Mouse (Mus musculus): ENCODE measurements around the gene Stard3.

Gene Stard3

GRCm38 (mm10) chr11:98400816-98401215 is 42.6 kb downstream of the Stard3 start:
- DNase-seq = no peak

- no peak for DNase-seq
These were observed 48.5 kb downstream of the Stard3 start for GRCm38 (mm10) chr11:98406621-98407020.

- DNase-seq = no peak
These were observed 50.7 kb downstream of the Stard3 start for GRCm38 (mm10) chr11:98408872-98409271.

- no peak for DNase-seq
These were observed 51.2 kb downstream of the Stard3 start for GRCm38 (mm10) chr11:98409341-98409822.

- DNase-seq = peak; percentile 85
These were observed 54.2 kb downstream of the Stard3 start, which contains the start of gene Erbb2 for GRCm38 (mm10) chr11:98412273-98412796. TSS of gene Erbb2 (plus strand) at chr11:98412470.

GRCm38 (mm10) chr11:98412797-98413301 is 54.7 kb downstream of the Stard3 start:
- DNase-seq = peak; percentile 30

- DNase-seq = no peak
These were observed 55.6 kb downstream of the Stard3 start for GRCm38 (mm10) chr11:98413731-98414130.

- DNase-seq = no peak
These were observed 56.0 kb downstream of the Stard3 start for GRCm38 (mm10) chr11:98414162-98414561.

GRCm38 (mm10) chr11:98417074-98417473 is 58.9 kb downstream of the Stard3 start:
- DNase-seq = peak; percentile 37

GRCm38 (mm10) chr11:98418273-98418672 is 60.1 kb downstream of the Stard3 start:
- no peak for DNase-seq

- peak; percentile 71 for DNase-seq
These were observed 60.9 kb downstream of the Stard3 start for GRCm38 (mm10) chr11:98418939-98419547.

- no peak for DNase-seq
These were observed 68.4 kb downstream of the Stard3 start for GRCm38 (mm10) chr11:98426592-98426991.

GRCm38 (mm10) chr11:98428436-98428835 is 70.3 kb downstream of the Stard3 start:
- DNase-seq = no peak

Data from lung, postnatal 36 days (tissue).